Mouse (Mus musculus): ENCODE measurements at regions not wholly inside any gene's neighbourhood (a gene's known extent, or its start where the extent isn't known, plus 50 kb on each side); places are given as distances from the start of the nearest gene placed in this dataset.

GRCm38 (mm10) chr8:92488526-92489159, 131.2 kb downstream of the Irx5 start:
- Histone ChIP-seq H3K9me3 (ENCODE audit: low read length) (no peaks in the 10 kb centered on the region), H3K4me2 (ENCODE audit: low read depth, low read length) (no peak overlapping the region), H3K27ac (no peak overlapping the region), H3K4me3 (ENCODE audit: low read length) (no peak overlapping the region), H3K27me3 (ENCODE audit: insufficient read depth, low read length) (no peaks in the 10 kb centered on the region), H3K9ac (replicated peaks; ENCODE audit: low read length) (no peak overlapping the region), H3K4me1 (ENCODE audit: insufficient read depth, low read length) (0 out of 2 replicates have a peak, but pooled peaks cover 2% of the 10 kb centered on the region), H3K36me3 (ENCODE audit: insufficient read depth, low read length) (no peaks in the 10 kb centered on the region)
- DNase-seq (ENCODE audit: low spot score) = no peak
- no peak for ATAC-seq
- TF ChIP-seq CTCF (IDR thresholded peaks at IDR 0.05; ENCODE audit: low read depth) = no peak
- WGBS = 82% methylated on average over 8 of the region's 8 CpGs

GRCm38 (mm10) chr8:92491533-92491932, 134.1 kb downstream of the Irx5 start:
- TF ChIP-seq CTCF (IDR thresholded peaks at IDR 0.05; ENCODE audit: low read depth) = peak; percentile 38
- Histone ChIP-seq H3K27me3 (ENCODE audit: insufficient read depth, low read length) (no peaks in the 10 kb centered on the region), H3K4me1 (ENCODE audit: insufficient read depth, low read length) (0 out of 2 replicates have a peak, but pooled peaks cover 5% of the 10 kb centered on the region), H3K9me3 (ENCODE audit: low read length) (no peaks in the 10 kb centered on the region), H3K4me3 (ENCODE audit: low read length) (no peak overlapping the region), H3K4me2 (ENCODE audit: low read depth, low read length) (no peak overlapping the region), H3K36me3 (ENCODE audit: insufficient read depth, low read length) (no peaks in the 10 kb centered on the region), H3K27ac (no peak overlapping the region), H3K9ac (replicated peaks; ENCODE audit: low read length) (no peak overlapping the region)
- DNase-seq (ENCODE audit: low spot score) = no peak
- WGBS = 75% methylated on average over 5 of the region's 5 CpGs
- no peak for ATAC-seq

- WGBS = 21% methylated on average over 4 of the region's 4 CpGs
- Histone ChIP-seq H3K9me3 (ENCODE audit: low read length) (no peaks in the 10 kb centered on the region), H3K9ac (replicated peaks; ENCODE audit: low read length) (no peak overlapping the region), H3K4me3 (ENCODE audit: low read length) (no peak overlapping the region), H3K4me1 (ENCODE audit: insufficient read depth, low read length) (0 out of 2 replicates have a peak, but pooled peaks cover 5% of the 10 kb centered on the region), H3K27me3 (ENCODE audit: insufficient read depth, low read length) (no peaks in the 10 kb centered on the region), H3K27ac (no peak overlapping the region), H3K4me2 (ENCODE audit: low read depth, low read length) (no peak overlapping the region), H3K36me3 (ENCODE audit: insufficient read depth, low read length) (no peaks in the 10 kb centered on the region)
- DNase-seq (ENCODE audit: low spot score) (peak; percentile 79), ATAC-seq (peak; percentile 92)
- TF ChIP-seq CTCF (IDR thresholded peaks at IDR 0.05; ENCODE audit: low read depth) = peak; percentile 56
Measured at GRCm38 (mm10) chr8:92493403-92493802, 136.0 kb downstream of the Irx5 start.

DNA sequence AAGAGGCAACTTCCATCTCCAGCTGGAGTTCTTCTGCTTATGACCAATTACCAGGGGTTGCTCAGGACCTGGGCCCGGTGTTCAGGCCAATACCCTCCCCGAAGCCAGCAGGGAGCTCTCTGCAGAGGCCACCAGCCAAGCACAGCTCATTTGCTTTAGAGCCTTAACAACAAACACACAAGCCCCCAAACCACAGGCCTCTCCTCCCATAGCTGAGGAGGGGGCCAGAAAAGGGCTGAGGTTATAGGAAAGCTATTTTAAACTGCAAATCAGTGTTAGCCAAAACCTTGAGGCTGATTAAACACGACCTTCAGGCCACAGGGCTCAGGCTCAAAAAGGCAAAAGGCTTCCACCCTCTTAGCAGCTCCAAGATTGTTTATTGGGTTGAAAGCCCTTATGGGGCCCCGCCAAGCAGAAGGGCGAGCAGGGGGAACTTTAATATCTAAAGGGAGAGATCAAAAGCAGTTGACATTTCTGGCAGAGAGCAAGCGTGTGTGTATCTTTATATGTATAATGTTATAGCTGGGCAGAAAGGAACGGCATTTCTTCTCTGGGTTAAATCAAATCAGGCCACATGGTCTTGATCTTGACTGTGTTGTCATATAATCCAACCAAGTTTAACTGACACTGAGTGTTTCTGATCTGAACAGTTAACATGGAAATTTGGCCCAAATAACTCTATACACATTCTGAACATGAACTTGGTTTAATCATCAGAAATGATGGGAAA, 148.3 kb downstream of the Irx5 start:
- TF ChIP-seq CTCF (IDR thresholded peaks at IDR 0.05; ENCODE audit: low read depth) = no peak
- ATAC-seq = no peak
- H3K4me1 ChIP-seq (ENCODE audit: insufficient read depth, low read length) = no peaks in the 10 kb centered on the region; the same call in 1 of the 2 replicates
- WGBS = 53% methylated on average over 7 of the region's 7 CpGs
- no peak overlapping the region for H3K9ac ChIP-seq (replicated peaks; ENCODE audit: low read length)
- H3K4me2 ChIP-seq (ENCODE audit: low read depth, low read length) = no peak overlapping the region
- H3K36me3 ChIP-seq (ENCODE audit: insufficient read depth, low read length) = no peaks in the 10 kb centered on the region
- H3K4me3 ChIP-seq (ENCODE audit: low read length) = no peak overlapping the region
- no peaks in the 10 kb centered on the region; the same call in 1 of the 2 replicates for H3K27me3 ChIP-seq (ENCODE audit: insufficient read depth, low read length)
- no peak overlapping the region for H3K27ac ChIP-seq
- no peaks in the 10 kb centered on the region for H3K9me3 ChIP-seq (ENCODE audit: low read length)
- no peak for DNase-seq (ENCODE audit: low spot score)

DNA sequence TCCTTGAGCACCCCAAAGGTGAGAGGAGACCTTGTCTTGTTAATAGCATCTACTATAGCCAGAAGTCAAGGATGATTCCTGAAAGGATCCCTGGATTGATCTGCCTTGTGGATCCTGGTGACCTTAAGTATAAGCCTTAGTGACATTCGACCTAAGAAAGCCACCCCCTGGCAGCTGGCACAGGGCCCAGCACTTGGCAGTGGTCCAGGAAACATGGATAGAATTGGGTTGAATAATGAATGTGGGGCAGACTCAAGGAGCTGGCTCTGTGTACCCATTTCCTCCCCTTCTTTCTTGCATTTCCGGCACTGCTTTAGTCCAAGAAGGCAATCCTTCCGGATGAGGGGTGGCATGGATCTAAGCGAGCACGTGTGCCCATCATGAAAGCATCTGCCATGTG, 149.0 kb downstream of the Irx5 start:
- no peak overlapping the region for H3K9ac ChIP-seq (replicated peaks; ENCODE audit: low read length)
- 62% methylated on average over 5 of the region's 5 CpGs for WGBS
- no peaks in the 10 kb centered on the region for H3K36me3 ChIP-seq (ENCODE audit: insufficient read depth, low read length)
- no peak overlapping the region for H3K27ac ChIP-seq
- ATAC-seq (no peak), DNase-seq (ENCODE audit: low spot score) (no peak)
- H3K9me3 ChIP-seq (ENCODE audit: low read length) = no peaks in the 10 kb centered on the region
- H3K4me2 ChIP-seq (ENCODE audit: low read depth, low read length) = no peak overlapping the region
- no peak for TF ChIP-seq CTCF (IDR thresholded peaks at IDR 0.05; ENCODE audit: low read depth)
- H3K4me3 ChIP-seq (ENCODE audit: low read length) = no peak overlapping the region
- H3K4me1 ChIP-seq (ENCODE audit: insufficient read depth, low read length) = no peaks in the 10 kb centered on the region; the same call in 1 of the 2 replicates
- H3K27me3 ChIP-seq (ENCODE audit: insufficient read depth, low read length) = no peaks in the 10 kb centered on the region; the same call in 1 of the 2 replicates

GRCm38 (mm10) chr8:92506906-92507305, 149.5 kb downstream of the Irx5 start:
- no peaks in the 10 kb centered on the region for H3K9me3 ChIP-seq (ENCODE audit: low read length)
- H3K4me1 ChIP-seq (ENCODE audit: insufficient read depth, low read length) = no peaks in the 10 kb centered on the region; the same call in 1 of the 2 replicates
- no peak overlapping the region for H3K4me3 ChIP-seq (ENCODE audit: low read length)
- H3K27me3 ChIP-seq (ENCODE audit: insufficient read depth, low read length) = no peaks in the 10 kb centered on the region; the same call in 1 of the 2 replicates
- DNase-seq (ENCODE audit: low spot score) (no peak), ATAC-seq (no peak)
- H3K9ac ChIP-seq (replicated peaks; ENCODE audit: low read length) = no peak overlapping the region
- WGBS = 83% methylated on average over 5 of the region's 5 CpGs
- H3K36me3 ChIP-seq (ENCODE audit: insufficient read depth, low read length) = no peaks in the 10 kb centered on the region
- no peak overlapping the region for H3K27ac ChIP-seq
- TF ChIP-seq CTCF (IDR thresholded peaks at IDR 0.05; ENCODE audit: low read depth) = no peak
- H3K4me2 ChIP-seq (ENCODE audit: low read depth, low read length) = no peak overlapping the region

DNA sequence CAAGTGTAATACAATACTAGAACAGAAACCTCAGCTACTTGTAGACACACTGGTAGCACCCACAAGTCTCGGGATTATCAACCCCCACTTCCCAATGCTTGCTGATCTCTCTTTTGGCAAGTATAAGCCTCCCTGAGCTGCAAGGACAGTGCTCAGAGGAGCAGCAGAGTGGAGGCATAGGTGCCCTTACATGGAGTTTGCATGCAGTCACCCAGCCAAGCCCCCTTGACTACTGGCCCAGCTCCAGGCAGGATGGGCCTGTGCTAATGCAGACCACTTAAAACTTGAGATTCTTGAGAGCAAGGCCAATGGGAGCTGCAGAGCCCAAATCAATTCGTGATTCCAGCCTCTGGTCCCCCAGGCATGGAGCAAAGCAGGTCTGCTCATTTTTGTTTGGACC, 158.0 kb downstream of the Irx5 start:
- H3K27ac ChIP-seq = no peak overlapping the region
- 83% methylated on average over 2 of the region's 2 CpGs for WGBS
- no peaks in the 10 kb centered on the region for H3K27me3 ChIP-seq (ENCODE audit: insufficient read depth, low read length)
- no peak overlapping the region for H3K4me2 ChIP-seq (ENCODE audit: low read depth, low read length)
- DNase-seq (ENCODE audit: low spot score) = no peak
- TF ChIP-seq CTCF (IDR thresholded peaks at IDR 0.05; ENCODE audit: low read depth) = no peak
- no peak overlapping the region for H3K4me3 ChIP-seq (ENCODE audit: low read length)
- H3K9ac ChIP-seq (replicated peaks; ENCODE audit: low read length) = no peak overlapping the region
- no peaks in the 10 kb centered on the region for H3K4me1 ChIP-seq (ENCODE audit: insufficient read depth, low read length)
- no peaks in the 10 kb centered on the region for H3K9me3 ChIP-seq (ENCODE audit: low read length)
- no peaks in the 10 kb centered on the region for H3K36me3 ChIP-seq (ENCODE audit: insufficient read depth, low read length)
- ATAC-seq = no peak
